Mouse (Mus musculus): ENCODE data around the gene Rbpms2. TPM values are rescaled to one million over a fixed set of nuclear protein-coding genes. Genes with fewer than 3 reads are reported as not detected.

Gene Rbpms2
- total and polyA plus RNA-seq, 2 experiments from 2014 or later: 3.1 to 3.4 TPM

GRCm38 (mm10) chr9:65666042-65666441, 36.6 kb downstream of the Rbpms2 start:
- H3K36me3 ChIP-seq (ENCODE audit: insufficient read depth, low read length): no peaks in the 10 kb centered on the region
- no peaks in the 10 kb centered on the region for H3K27me3 ChIP-seq (ENCODE audit: insufficient read depth, low read length)
- DNase-seq (ENCODE audit: low spot score) (peak; percentile 76), ATAC-seq (ENCODE audit: low FRiP score) (no peak)
- no peaks in the 10 kb centered on the region for H3K4me1 ChIP-seq (ENCODE audit: insufficient read depth, low read length)
- WGBS: 23% methylated on average over 5 of the region's 5 CpGs
- no peak overlapping the region for H3K27ac ChIP-seq (ENCODE audit: low read depth, low read length)
- no peaks in the 10 kb centered on the region for H3K9me3 ChIP-seq (ENCODE audit: low read length)
- H3K4me3 ChIP-seq (ENCODE audit: low read depth, low read length): no peak overlapping the region
- H3K4me2 ChIP-seq (ENCODE audit: low read depth, low read length, poor library complexity, severe bottlenecking): no peak overlapping the region
- TF ChIP-seq CTCF (IDR thresholded peaks at IDR 0.05): peak; percentile 86
- H3K9ac ChIP-seq (replicated peaks; ENCODE audit: low read length, poor library complexity, severe bottlenecking): no peak overlapping the region

GRCm38 (mm10) chr9:65667701-65668100, 38.3 kb downstream of the Rbpms2 start, which contains the start of gene Oaz2:
Gene Oaz2 (plus strand): TSS chr9:65668001.
- no peak for ATAC-seq (ENCODE audit: low FRiP score)

GRCm38 (mm10) chr9:65671431-65671931, 42.0 kb downstream of the Rbpms2 start:
- 0 out of 2 replicates have a peak, but pooled peaks cover 2% of the 10 kb centered on the region for H3K4me1 ChIP-seq (ENCODE audit: insufficient read depth, low read length)
- H3K9me3 ChIP-seq (ENCODE audit: low read length): no peaks in the 10 kb centered on the region
- no peak overlapping the region for H3K4me2 ChIP-seq (ENCODE audit: low read depth, low read length, poor library complexity, severe bottlenecking)
- no peaks in the 10 kb centered on the region for H3K27me3 ChIP-seq (ENCODE audit: insufficient read depth, low read length)
- DNase-seq (ENCODE audit: low spot score) (no peak), ATAC-seq (ENCODE audit: low FRiP score) (no peak)
- H3K36me3 ChIP-seq (ENCODE audit: insufficient read depth, low read length): no peaks in the 10 kb centered on the region
- 60% methylated on average over 9 of the region's 9 CpGs for WGBS
- no peak overlapping the region for H3K4me3 ChIP-seq (ENCODE audit: low read depth, low read length)
- no peak for TF ChIP-seq CTCF (IDR thresholded peaks at IDR 0.05)
- H3K27ac ChIP-seq (ENCODE audit: low read depth, low read length): no peak overlapping the region
- no peak overlapping the region for H3K9ac ChIP-seq (replicated peaks; ENCODE audit: low read length, poor library complexity, severe bottlenecking)

More at GRCm38 (mm10) chr9:65667701-65668100, 38.3 kb downstream of the Rbpms2 start, which contains the start of gene Oaz2:
- TF ChIP-seq CTCF (IDR thresholded peaks at IDR 0.05): no peak
- Histone ChIP-seq H3K4me1 (ENCODE audit: insufficient read depth, low read length) (no peaks in the 10 kb centered on the region), H3K9me3 (ENCODE audit: low read length) (no peaks in the 10 kb centered on the region), H3K4me2 (ENCODE audit: low read depth, low read length, poor library complexity, severe bottlenecking) (no peak within 1 kb of the TSS), H3K9ac (replicated peaks; ENCODE audit: low read length, poor library complexity, severe bottlenecking) (no peak within 1 kb of the TSS), H3K4me3 (ENCODE audit: low read depth, low read length) (no peak within 1 kb of the TSS), H3K27me3 (ENCODE audit: insufficient read depth, low read length) (no peaks in the 10 kb centered on the region), H3K36me3 (ENCODE audit: insufficient read depth, low read length) (no peaks in the 10 kb centered on the region), H3K27ac (ENCODE audit: low read depth, low read length) (no peak within 1 kb of the TSS)
- 95% methylated on average over 8 of the region's 8 CpGs for WGBS
- no peak for DNase-seq (ENCODE audit: low spot score)

GRCm38 (mm10) chr9:65672996-65673395, 43.5 kb downstream of the Rbpms2 start:
- TF ChIP-seq CTCF (IDR thresholded peaks at IDR 0.05): no peak
- H3K9me3 ChIP-seq (ENCODE audit: low read length): no peaks in the 10 kb centered on the region
- H3K9ac ChIP-seq (replicated peaks; ENCODE audit: low read length, poor library complexity, severe bottlenecking): no peak overlapping the region
- H3K4me1 ChIP-seq (ENCODE audit: insufficient read depth, low read length): peaks cover 2% of the 10 kb centered on the region; the same call in 1 of the 2 replicates
- WGBS: 81% methylated on average over 11 of the region's 11 CpGs
- ATAC-seq (ENCODE audit: low FRiP score): no peak
- no peak overlapping the region for H3K4me2 ChIP-seq (ENCODE audit: low read depth, low read length, poor library complexity, severe bottlenecking)
- H3K36me3 ChIP-seq (ENCODE audit: insufficient read depth, low read length): no peaks in the 10 kb centered on the region
- no peak overlapping the region for H3K4me3 ChIP-seq (ENCODE audit: low read depth, low read length)
- H3K27ac ChIP-seq (ENCODE audit: low read depth, low read length): no peak overlapping the region
- no peaks in the 10 kb centered on the region for H3K27me3 ChIP-seq (ENCODE audit: insufficient read depth, low read length)
- no peak for DNase-seq (ENCODE audit: low spot score)

- Histone ChIP-seq H3K4me1 (ENCODE audit: insufficient read depth, low read length) (peaks cover 25% of the 10 kb centered on the region), H3K9ac (replicated peaks; ENCODE audit: low read length, poor library complexity, severe bottlenecking) (peak overlapping the region; percentile 62), H3K4me3 (ENCODE audit: low read depth, low read length) (peak overlapping the region; percentile 59), H3K36me3 (ENCODE audit: insufficient read depth, low read length) (no peaks in the 10 kb centered on the region), H3K27me3 (ENCODE audit: insufficient read depth, low read length) (no peaks in the 10 kb centered on the region), H3K27ac (ENCODE audit: low read depth, low read length) (peak overlapping the region; percentile 80), H3K9me3 (ENCODE audit: low read length) (no peaks in the 10 kb centered on the region), H3K4me2 (ENCODE audit: low read depth, low read length, poor library complexity, severe bottlenecking) (peak overlapping the region; percentile 87)
- DNase-seq (ENCODE audit: low spot score): no peak
- ATAC-seq (ENCODE audit: low FRiP score): peak; percentile 47
- TF ChIP-seq CTCF (IDR thresholded peaks at IDR 0.05): no peak
- 51% methylated on average over 8 of the region's 8 CpGs for WGBS
These were observed 46.3 kb downstream of the Rbpms2 start for GRCm38 (mm10) chr9:65675461-65676357.

Data from midbrain, postnatal 0 days (tissue).